Mouse (Mus musculus) C2C12 (cell line): ENCODE measurements around the gene Macrod1.

ENCODE experiments used
- CEBPB ChIP-seq: IDR thresholded peaks from one replicate; pipeline ENCODE4 v1.6.1; 2011; ENCODE audit warnings: low read depth, mild to moderate bottlenecking, control low read depth, moderate library complexity
- CTCF ChIP-seq: IDR thresholded peaks from one replicate; pipeline ENCODE4 v1.5.1; 2011; ENCODE audit not compliant: control insufficient read depth, insufficient read depth, insufficient read length
- MAX ChIP-seq: IDR thresholded peaks from one replicate; pipeline ENCODE4 v1.6.1; 2011; ENCODE audit warnings: mild to moderate bottlenecking, control low read depth
- MYOD1 ChIP-seq: IDR thresholded peaks from one replicate; pipeline ENCODE4 v1.6.1; 2011; ENCODE audit warnings: low read depth; ENCODE audit not compliant: control insufficient read depth, insufficient read length
- MYOG ChIP-seq: IDR thresholded peaks from one replicate; pipeline ENCODE4 v1.6.1; 2011; ENCODE audit not compliant: control insufficient read depth, insufficient read length; ENCODE audit errors: extremely low read depth
- USF1 ChIP-seq: IDR thresholded peaks from one replicate; pipeline ENCODE4 v1.6.1; 2011; ENCODE audit warnings: low read depth, mild to moderate bottlenecking, control low read depth, moderate library complexity

- TF ChIP-seq CTCF (no peak), MYOG (no peak), MAX (no peak), MYOD1 (no peak), USF1 (no peak), CEBPB (no peak)
Measured at GRCm38 (mm10) chr19:7126933-7127332, 70.3 kb downstream of the Macrod1 start.
